Mouse (Mus musculus) limb, embryonic 14.5 days (tissue): ENCODE results near the gene Cdh4. TPM values are rescaled to one million over a fixed set of nuclear protein-coding genes. Genes with fewer than 3 reads are reported as not detected.
A peak's percentile ranks its signal among the peaks of the same experiment; 100 is the strongest.

Experiments used
- ATAC-seq: fragments of 200-750 bp; cut with Nextera tagmentation; 2 replicates; pipeline ENCODE4 v1.8.0; 2017; ENCODE audit warnings: low read depth, moderate number of reproducible peaks, moderate TSS enrichment; ENCODE audit not compliant: low FRiP score
- DNase-seq: peaks from one replicate; pipeline ENCODE4 v3.0.0-alpha.2; 2015; ENCODE audit warnings: low spot score
- H3K27ac ChIP-seq: fragments of 300-500 bp; sonication (generic); replicated peaks from 2 replicates; pipeline ENCODE4 v1.5.1; 2014; ENCODE audit warnings: low read depth, mild to moderate bottlenecking, low read length, moderate library complexity, mixed read lengths
- H3K27me3 ChIP-seq: fragments of 300-500 bp; sonication (generic); 2 replicates; pipeline ENCODE4 v1.6.1; 2014; ENCODE audit warnings: low read length, mixed read lengths; ENCODE audit not compliant: control insufficient read depth, insufficient read depth
- H3K36me3 ChIP-seq: fragments of 300-500 bp; sonication (generic); 2 replicates; pipeline ENCODE4 v1.6.1; 2014; ENCODE audit warnings: mild to moderate bottlenecking, low read length, moderate library complexity, mixed read lengths; ENCODE audit not compliant: control insufficient read depth, insufficient read depth
- H3K4me1 ChIP-seq: fragments of 300-500 bp; sonication (generic); 2 replicates; pipeline ENCODE4 v1.6.1; 2014; ENCODE audit warnings: antibody characterized with exemption, low read length, mixed read lengths; ENCODE audit not compliant: control insufficient read depth, insufficient read depth
- H3K4me2 ChIP-seq: fragments of 300-500 bp; sonication (generic); replicated peaks from 2 replicates; pipeline ENCODE4 v1.6.1; 2014; ENCODE audit warnings: low read depth, mild to moderate bottlenecking, low read length, moderate library complexity; ENCODE audit not compliant: severe bottlenecking
- H3K4me3 ChIP-seq: fragments of 300-500 bp; sonication (generic); replicated peaks from 2 replicates; pipeline ENCODE4 v1.5.1; 2014; ENCODE audit warnings: low read length
- H3K9ac ChIP-seq: fragments of 300-500 bp; sonication (generic); 2 replicates; pipeline ENCODE4 v1.6.1; 2014; ENCODE audit warnings: mild to moderate bottlenecking, low read depth, low read length, moderate library complexity; ENCODE audit not compliant: severe bottlenecking
- H3K9me3 ChIP-seq: fragments of 300-500 bp; sonication (generic); 2 replicates; pipeline ENCODE4 v1.6.1; 2016; ENCODE audit warnings: low read length; ENCODE audit not compliant: control insufficient read depth
- POLR2A ChIP-seq: fragments of 200-500 bp; IDR thresholded peaks from 2 replicates; pipeline ENCODE4 v1.8.0; 2012; ENCODE audit warnings: inconsistent platforms, mild to moderate bottlenecking, moderate library complexity, borderline replicate concordance; ENCODE audit not compliant: insufficient read depth, insufficient read length; ENCODE audit errors: extremely low read depth
- WGBS: fragments of 180-500 bp; shearing (Covaris S2); extraction: QIAGEN DNeasy Blood & Tissue Kit; methylation state at CpG from one replicate; pipeline ENCODE4 v1.1.7; 2014; 5-methylcytosine and 5-hydroxymethylcytosine counted together
- polyA plus RNA-seq, 2 experiments: library from polyadenylated mRNA; depleted of rRNA in 1 of 2; stranded (reverse) in 1 of 2; unstranded in 1 of 2; fragments of >200 nt; fragmentation: Nextera tagmentation in 1 of 2; extraction: Ambion mirVana in 1 of 2; gene quantifications; 2 replicates each; pipeline versions ENCODE4 v1.2.1 to v1.2.3; 2012 to 2014

The Cdh4 gene
- polyA plus RNA-seq, 2 experiments: 7.5 to 9.0 TPM

- 80% methylated on average over 6 of the region's 6 CpGs for WGBS
These were observed 300.6 kb downstream of the Cdh4 start for GRCm38 (mm10) chr2:179742828-179743227.

GRCm38 (mm10) chr2:179746491-179746890 is 304.3 kb downstream of the Cdh4 start:
- no peak overlapping the region for H3K9ac ChIP-seq
- no peak for TF ChIP-seq POLR2A
- H3K9me3 ChIP-seq: no peaks in the 10 kb centered on the region
- no peaks in the 10 kb centered on the region for H3K36me3 ChIP-seq
- no peak overlapping the region for H3K4me2 ChIP-seq
- peak; percentile 32 for DNase-seq
- no peaks in the 10 kb centered on the region for H3K4me1 ChIP-seq
- no peaks in the 10 kb centered on the region for H3K27me3 ChIP-seq
- ATAC-seq: peak; percentile 23; the same call in 1 of the 2 replicates
- H3K4me3 ChIP-seq: no peak overlapping the region
- WGBS: 55% methylated on average over 7 of the region's 7 CpGs
- H3K27ac ChIP-seq: no peak overlapping the region

More at GRCm38 (mm10) chr2:179742828-179743227, 300.6 kb downstream of the Cdh4 start:
- Histone ChIP-seq H3K4me1 (no peaks in the 10 kb centered on the region), H3K4me2 (no peak overlapping the region), H3K9me3 (no peaks in the 10 kb centered on the region), H3K27ac (no peak overlapping the region), H3K4me3 (no peak overlapping the region), H3K27me3 (no peaks in the 10 kb centered on the region), H3K9ac (no peak overlapping the region), H3K36me3 (no peaks in the 10 kb centered on the region)
- ATAC-seq (no peak), DNase-seq (no peak)
- no peak for TF ChIP-seq POLR2A

GRCm38 (mm10) chr2:179749399-179749798 is 307.2 kb downstream of the Cdh4 start:
- 55% methylated on average over 3 of the region's 3 CpGs for WGBS
- Histone ChIP-seq H3K9ac (no peak overlapping the region), H3K4me2 (no peak overlapping the region), H3K9me3 (no peaks in the 10 kb centered on the region), H3K36me3 (no peaks in the 10 kb centered on the region), H3K4me3 (no peak overlapping the region), H3K27me3 (no peaks in the 10 kb centered on the region), H3K27ac (no peak overlapping the region), H3K4me1 (no peaks in the 10 kb centered on the region)
- no peak for TF ChIP-seq POLR2A
- DNase-seq: no peak
- ATAC-seq: no peak

- no peak for TF ChIP-seq POLR2A
- WGBS: 78% methylated on average over 9 of the region's 9 CpGs
These were observed 311.6 kb downstream of the Cdh4 start for GRCm38 (mm10) chr2:179753811-179754210.

GRCm38 (mm10) chr2:179754776-179755175 is 312.5 kb downstream of the Cdh4 start:
- DNase-seq (no peak), ATAC-seq (no peak)
- H3K36me3 ChIP-seq: no peaks in the 10 kb centered on the region
- no peak overlapping the region for H3K27ac ChIP-seq
- no peak overlapping the region for H3K9ac ChIP-seq
- H3K9me3 ChIP-seq: no peaks in the 10 kb centered on the region
- no peak overlapping the region for H3K4me3 ChIP-seq
- no peak for TF ChIP-seq POLR2A
- no peak overlapping the region for H3K4me2 ChIP-seq
- 74% methylated on average over 11 of the region's 11 CpGs for WGBS
- H3K4me1 ChIP-seq: no peaks in the 10 kb centered on the region
- H3K27me3 ChIP-seq: no peaks in the 10 kb centered on the region

More at GRCm38 (mm10) chr2:179753811-179754210, 311.6 kb downstream of the Cdh4 start:
- Histone ChIP-seq H3K9ac (no peak overlapping the region), H3K27me3 (no peaks in the 10 kb centered on the region), H3K4me3 (no peak overlapping the region), H3K27ac (no peak overlapping the region), H3K4me2 (no peak overlapping the region), H3K36me3 (no peaks in the 10 kb centered on the region), H3K9me3 (no peaks in the 10 kb centered on the region), H3K4me1 (no peaks in the 10 kb centered on the region)
- ATAC-seq (no peak), DNase-seq (no peak)
